Mouse (Mus musculus): ENCODE measurements around the gene Foxk1. TPM values are rescaled to one million over a fixed set of nuclear protein-coding genes. Genes with fewer than 3 reads are reported as not detected.

Foxk1 gene
- polyA plus RNA-seq, 1 experiment from 2014 or later, result 7.6 TPM

- Histone ChIP-seq H3K27me3 (no peaks in the 10 kb centered on the region), H3K4me1 (peaks cover 39% of the 10 kb centered on the region), H3K4me2 (replicated peaks) (no peak overlapping the region), H3K4me3 (no peak overlapping the region), H3K36me3 (no peaks in the 10 kb centered on the region), H3K9ac (replicated peaks) (no peak overlapping the region), H3K27ac (replicated peaks) (peak overlapping the region; percentile 71), H3K9me3 (no peaks in the 10 kb centered on the region)
- ATAC-seq (ENCODE audit: low FRiP score, low read depth), result no peak
- 93% methylated on average over 6 of the region's 6 CpGs for WGBS
Observed at GRCm38 (mm10) chr5:142394602-142395252, 6.6 kb upstream of the Foxk1 start.

- Histone ChIP-seq H3K27ac (replicated peaks) (peak overlapping the region; percentile 71), H3K27me3 (no peaks in the 10 kb centered on the region)
- ATAC-seq (ENCODE audit: low FRiP score, low read depth), result peak; percentile 47; the same call in 1 of the 2 replicates
Observed at GRCm38 (mm10) chr5:142395909-142396308, 5.4 kb upstream of the Foxk1 start.

GRCm38 (mm10) chr5:142400181-142400883 is 965 bp upstream of the Foxk1 start:
- Histone ChIP-seq H3K9me3 (no peaks in the 10 kb centered on the region), H3K27me3 (no peaks in the 10 kb centered on the region), H3K4me1 (peaks cover 53% of the 10 kb centered on the region), H3K4me2 (replicated peaks) (peak overlapping the region; percentile 97), H3K27ac (replicated peaks) (peak overlapping the region; percentile 76), H3K9ac (replicated peaks) (peak overlapping the region; percentile 93; the same call in 1 of the 2 replicates), H3K4me3 (peak overlapping the region; percentile 91), H3K36me3 (no peaks in the 10 kb centered on the region)
- ATAC-seq (ENCODE audit: low FRiP score, low read depth), result no peak
- WGBS, result 27% methylated on average over 17 of the region's 17 CpGs

More at GRCm38 (mm10) chr5:142395909-142396308, 5.4 kb upstream of the Foxk1 start:
- Histone ChIP-seq H3K4me2 (replicated peaks) (0 out of 2 replicates have a peak overlapping the region, but pooled peaks have one; percentile 14), H3K36me3 (no peaks in the 10 kb centered on the region), H3K9me3 (no peaks in the 10 kb centered on the region), H3K4me1 (peaks cover 45% of the 10 kb centered on the region), H3K4me3 (no peak overlapping the region), H3K9ac (replicated peaks) (no peak overlapping the region)
- 10% methylated on average over 5 of the region's 5 CpGs for WGBS

GRCm38 (mm10) chr5:142401641-142402625 is 636 bp downstream of the Foxk1 start:
- H3K9ac ChIP-seq (replicated peaks), result peak overlapping the region; percentile 93
- peak overlapping the region; percentile 97 for H3K4me2 ChIP-seq (replicated peaks)
- peak; percentile 13 for ATAC-seq (ENCODE audit: low FRiP score, low read depth)
- H3K27ac ChIP-seq (replicated peaks), result peak overlapping the region; percentile 76
- H3K27me3 ChIP-seq, result no peaks in the 10 kb centered on the region
- H3K4me3 ChIP-seq, result peak overlapping the region; percentile 91
- no peaks in the 10 kb centered on the region for H3K9me3 ChIP-seq
- H3K4me1 ChIP-seq, result peaks cover 45% of the 10 kb centered on the region
- under 1% methylated on average over 57 of the region's 67 CpGs for WGBS
- peaks cover 8% of the 10 kb centered on the region; the same call in 1 of the 2 replicates for H3K36me3 ChIP-seq

GRCm38 (mm10) chr5:142403694-142404093 is 2.4 kb downstream of the Foxk1 start:
- 0 out of 2 replicates have a peak overlapping the region, but pooled peaks have one; percentile 93 for H3K9ac ChIP-seq (replicated peaks)
- H3K4me2 ChIP-seq (replicated peaks), result peak overlapping the region; percentile 97
- peaks cover 55% of the 10 kb centered on the region for H3K4me1 ChIP-seq
- no peaks in the 10 kb centered on the region for H3K9me3 ChIP-seq
- WGBS, result 80% methylated on average over 3 of the region's 3 CpGs
- peaks cover 8% of the 10 kb centered on the region; the same call in 1 of the 2 replicates for H3K36me3 ChIP-seq
- no peak for ATAC-seq (ENCODE audit: low FRiP score, low read depth)
- H3K4me3 ChIP-seq, result peak overlapping the region; percentile 91; the same call in 1 of the 2 replicates
- no peak overlapping the region for H3K27ac ChIP-seq (replicated peaks)
- no peaks in the 10 kb centered on the region for H3K27me3 ChIP-seq

- 83% methylated on average over 1 of the region's 1 CpGs for WGBS
- Histone ChIP-seq H3K9ac (replicated peaks) (no peak overlapping the region), H3K4me3 (no peak overlapping the region), H3K4me1 (peaks cover 56% of the 10 kb centered on the region), H3K9me3 (no peaks in the 10 kb centered on the region), H3K4me2 (replicated peaks) (peak overlapping the region; percentile 97; the same call in 1 of the 2 replicates), H3K36me3 (peaks cover 8% of the 10 kb centered on the region; the same call in 1 of the 2 replicates), H3K27me3 (no peaks in the 10 kb centered on the region), H3K27ac (replicated peaks) (no peak overlapping the region)
- ATAC-seq (ENCODE audit: low FRiP score, low read depth), result no peak
Observed at GRCm38 (mm10) chr5:142404307-142404706, 3.0 kb downstream of the Foxk1 start.

- ATAC-seq (ENCODE audit: low FRiP score, low read depth), result no peak
- no peak overlapping the region for H3K4me2 ChIP-seq (replicated peaks)
- WGBS, result 71% methylated on average over 6 of the region's 6 CpGs
- no peaks in the 10 kb centered on the region for H3K27me3 ChIP-seq
- no peaks in the 10 kb centered on the region for H3K9me3 ChIP-seq
- H3K4me1 ChIP-seq, result peaks cover 64% of the 10 kb centered on the region
- no peak overlapping the region for H3K9ac ChIP-seq (replicated peaks)
- H3K4me3 ChIP-seq, result no peak overlapping the region
- H3K36me3 ChIP-seq, result peaks cover 8% of the 10 kb centered on the region; the same call in 1 of the 2 replicates
- no peak overlapping the region for H3K27ac ChIP-seq (replicated peaks)
Observed at GRCm38 (mm10) chr5:142405426-142405825, 4.1 kb downstream of the Foxk1 start.

- peaks cover 8% of the 10 kb centered on the region; the same call in 1 of the 2 replicates for H3K36me3 ChIP-seq
- no peak overlapping the region for H3K9ac ChIP-seq (replicated peaks)
- ATAC-seq (ENCODE audit: low FRiP score, low read depth), result no peak
- H3K4me3 ChIP-seq, result no peak overlapping the region
- peaks cover 63% of the 10 kb centered on the region for H3K4me1 ChIP-seq
- H3K9me3 ChIP-seq, result no peaks in the 10 kb centered on the region
- no peak overlapping the region for H3K4me2 ChIP-seq (replicated peaks)
- WGBS, result 84% methylated on average over 7 of the region's 7 CpGs
- H3K27me3 ChIP-seq, result no peaks in the 10 kb centered on the region
- no peak overlapping the region for H3K27ac ChIP-seq (replicated peaks)
Observed at GRCm38 (mm10) chr5:142406401-142406800, 5.1 kb downstream of the Foxk1 start.

GRCm38 (mm10) chr5:142406937-142407336 is 5.6 kb downstream of the Foxk1 start:
- Histone ChIP-seq H3K36me3 (peaks cover 8% of the 10 kb centered on the region; the same call in 1 of the 2 replicates), H3K27ac (replicated peaks) (no peak overlapping the region), H3K4me1 (peaks cover 62% of the 10 kb centered on the region), H3K9ac (replicated peaks) (no peak overlapping the region), H3K4me2 (replicated peaks) (no peak overlapping the region), H3K27me3 (no peaks in the 10 kb centered on the region), H3K9me3 (no peaks in the 10 kb centered on the region), H3K4me3 (no peak overlapping the region)
- 83% methylated on average over 11 of the region's 11 CpGs for WGBS
- ATAC-seq (ENCODE audit: low FRiP score, low read depth), result no peak

- H3K4me2 ChIP-seq (replicated peaks), result no peak overlapping the region
- H3K9ac ChIP-seq (replicated peaks), result no peak overlapping the region
- no peak overlapping the region for H3K27ac ChIP-seq (replicated peaks)
- H3K36me3 ChIP-seq, result peaks cover 8% of the 10 kb centered on the region; the same call in 1 of the 2 replicates
- no peak overlapping the region for H3K4me3 ChIP-seq
- ATAC-seq (ENCODE audit: low FRiP score, low read depth), result no peak
- no peaks in the 10 kb centered on the region for H3K9me3 ChIP-seq
- H3K27me3 ChIP-seq, result no peaks in the 10 kb centered on the region
- 81% methylated on average over 7 of the region's 7 CpGs for WGBS
- peaks cover 60% of the 10 kb centered on the region for H3K4me1 ChIP-seq
Observed at GRCm38 (mm10) chr5:142407381-142407780, 6.1 kb downstream of the Foxk1 start.

GRCm38 (mm10) chr5:142409169-142409568 is 7.9 kb downstream of the Foxk1 start:
- H3K4me2 ChIP-seq (replicated peaks), result no peak overlapping the region
- no peaks in the 10 kb centered on the region for H3K9me3 ChIP-seq
- no peak overlapping the region for H3K27ac ChIP-seq (replicated peaks)
- H3K27me3 ChIP-seq, result no peaks in the 10 kb centered on the region
- H3K4me1 ChIP-seq, result peaks cover 60% of the 10 kb centered on the region
- H3K9ac ChIP-seq (replicated peaks), result no peak overlapping the region
- WGBS, result 66% methylated on average over 6 of the region's 6 CpGs
- H3K36me3 ChIP-seq, result peaks cover 8% of the 10 kb centered on the region; the same call in 1 of the 2 replicates
- H3K4me3 ChIP-seq, result no peak overlapping the region
- ATAC-seq (ENCODE audit: low FRiP score, low read depth), result no peak
